Mouse (Mus musculus): ENCODE results near the gene Lypd1.

Lypd1 gene

DNA sequence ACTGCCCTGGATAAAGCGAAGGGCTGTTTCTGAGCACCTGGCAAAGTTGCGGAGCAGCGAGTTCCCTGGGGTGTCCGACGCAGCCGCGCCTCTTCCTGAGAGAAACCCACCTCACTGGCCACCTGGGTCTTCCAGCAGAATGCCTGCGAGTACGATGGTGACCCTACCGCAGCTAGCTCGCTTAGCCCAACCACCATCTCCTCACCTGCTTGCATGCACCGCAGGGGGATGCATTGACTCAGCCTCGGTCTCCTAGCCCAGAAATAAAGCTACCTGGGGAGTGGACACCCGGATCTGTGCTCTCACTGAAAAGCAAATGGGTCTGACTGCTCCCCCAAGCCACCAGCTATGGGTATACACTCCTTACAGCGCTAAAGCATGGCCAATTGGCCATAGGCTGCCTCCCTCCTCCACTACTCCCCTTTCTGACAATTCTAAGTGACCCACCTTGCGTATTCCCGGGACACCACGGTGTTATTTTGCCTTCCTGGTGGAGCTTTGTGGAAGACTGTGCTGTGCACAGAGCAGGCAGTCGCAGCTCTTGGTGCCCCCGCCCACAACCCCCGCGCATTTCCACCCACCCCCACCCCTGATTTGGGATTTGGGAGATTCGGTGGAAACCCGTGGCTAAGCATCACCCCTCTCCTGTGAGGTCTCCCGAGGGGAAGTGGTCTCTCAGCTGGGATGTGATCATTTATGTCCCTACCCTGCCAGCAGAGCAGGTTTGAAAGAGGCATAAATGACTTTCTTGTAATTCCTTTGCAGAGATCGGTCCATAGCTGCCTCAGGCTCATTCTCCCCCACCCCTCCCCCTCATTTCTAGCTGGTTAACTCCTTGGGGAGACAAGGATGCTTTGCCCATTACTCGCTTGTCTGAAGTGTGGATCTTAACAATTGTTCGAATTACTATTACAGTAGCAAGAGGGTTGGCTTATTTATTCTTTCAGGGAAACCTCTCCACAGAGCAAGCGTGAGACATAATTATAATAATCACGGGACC is at the start of gene Lypd1:
Gene Lypd1, minus strand, starts transcription at position 501 of the 1,000 bp plus-strand sequence.
- DNase-seq (ENCODE audit: low read depth): no peak

GRCm38 (mm10) chr1:125951026-125951425 is 38.1 kb upstream of the Lypd1 start:
- DNase-seq (ENCODE audit: low read depth): no peak

DNA sequence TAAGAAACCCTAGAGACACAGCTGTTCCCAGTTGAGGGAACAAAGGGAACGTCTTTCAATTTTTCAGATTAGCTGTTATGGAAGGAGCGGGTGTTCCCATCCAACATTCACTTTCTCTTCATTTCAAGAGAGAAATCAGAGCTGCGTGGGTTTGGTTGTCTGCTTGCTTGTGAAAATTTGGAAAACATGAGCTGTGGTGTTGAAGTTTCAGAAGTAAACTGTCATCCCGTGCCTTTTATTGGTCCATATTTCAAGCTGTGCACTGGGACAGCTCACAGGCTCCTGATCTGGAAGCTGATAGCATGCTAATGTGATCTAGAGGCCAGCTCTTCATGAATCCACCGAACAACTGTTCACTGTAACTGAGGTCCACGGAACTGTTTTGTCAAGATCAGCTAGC is 36.2 kb upstream of the Lypd1 start:
- no peak for DNase-seq (ENCODE audit: low read depth)

GRCm38 (mm10) chr1:125945136-125945535 is 32.2 kb upstream of the Lypd1 start:
- no peak for DNase-seq (ENCODE audit: low read depth)

DNA sequence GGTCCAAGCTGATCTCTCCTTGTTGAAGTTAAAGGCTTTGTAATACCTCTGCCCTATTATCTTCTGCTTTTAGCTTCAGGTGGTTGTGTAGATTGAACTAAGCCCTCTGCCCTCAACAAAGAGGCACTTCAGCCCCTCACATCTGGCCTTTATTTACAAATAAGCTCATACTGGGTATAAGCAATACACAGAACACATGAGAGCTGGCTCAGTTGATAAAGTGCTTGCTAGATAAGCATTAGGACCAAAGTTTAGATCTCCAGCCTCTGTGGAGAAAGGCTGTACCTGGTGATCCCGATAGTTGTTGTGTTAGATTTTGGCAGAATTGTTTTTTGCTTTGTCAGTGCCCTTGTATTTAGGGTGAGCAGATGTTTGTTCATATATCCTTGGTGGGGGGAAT is 30.4 kb upstream of the Lypd1 start:
- DNase-seq (ENCODE audit: low read depth): no peak

DNA sequence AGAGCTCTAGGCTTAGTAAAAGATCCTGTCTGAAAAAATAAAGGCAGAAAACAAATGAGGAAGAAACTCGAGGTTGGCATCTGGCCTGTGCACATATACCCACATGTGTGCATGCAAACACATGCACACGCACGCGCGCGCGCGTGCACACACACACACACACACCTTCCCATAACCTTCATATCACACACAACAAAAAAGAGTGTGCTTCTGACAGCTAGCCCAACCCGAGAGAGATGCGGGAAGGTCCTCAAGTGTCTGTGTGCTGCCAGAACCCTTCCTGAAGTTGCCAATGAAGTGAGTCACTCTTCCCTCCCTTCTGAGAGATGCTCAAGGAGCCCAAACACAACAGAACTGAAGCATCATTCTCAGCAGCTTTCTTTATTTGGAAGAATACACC is 12.6 kb upstream of the Lypd1 start:
- DNase-seq (ENCODE audit: low read depth): no peak

- DNase-seq (ENCODE audit: low read depth): no peak
Measured at GRCm38 (mm10) chr1:125923062-125923461, 10.2 kb upstream of the Lypd1 start.

GRCm38 (mm10) chr1:125920696-125921095 is 7.8 kb upstream of the Lypd1 start:
- no peak for DNase-seq (ENCODE audit: low read depth)

GRCm38 (mm10) chr1:125911901-125912445 is 928 bp downstream of the Lypd1 start:
- no peak for DNase-seq (ENCODE audit: low read depth)

- no peak for DNase-seq (ENCODE audit: low read depth)
Measured at GRCm38 (mm10) chr1:125911337-125911900, 1.5 kb downstream of the Lypd1 start.

GRCm38 (mm10) chr1:125910871-125911265 is 2.0 kb downstream of the Lypd1 start:
- DNase-seq (ENCODE audit: low read depth): no peak

GRCm38 (mm10) chr1:125910211-125910870 is 2.6 kb downstream of the Lypd1 start:
- DNase-seq (ENCODE audit: low read depth): no peak

DNA sequence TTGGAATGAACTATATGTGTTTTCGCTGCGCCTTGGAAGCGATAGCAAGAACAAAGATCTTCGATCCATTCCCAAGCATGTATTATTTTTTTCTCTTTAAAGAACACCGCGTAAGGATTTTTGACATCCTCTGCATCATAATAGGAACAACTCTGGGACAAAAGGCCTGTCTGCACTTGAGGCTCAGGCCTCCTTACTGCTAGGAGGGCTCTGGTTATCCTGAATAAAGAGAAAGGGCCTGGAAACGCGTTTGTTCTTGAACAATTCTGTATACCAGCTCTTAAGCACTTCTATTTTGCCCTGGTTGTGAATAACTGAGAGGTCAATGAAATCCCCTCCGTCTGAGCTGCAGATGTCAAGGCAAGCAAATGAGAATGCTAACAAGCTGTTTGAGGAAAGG is 19.7 kb downstream of the Lypd1 start:
- DNase-seq (ENCODE audit: low read depth): no peak

- DNase-seq (ENCODE audit: low read depth): no peak
Measured at GRCm38 (mm10) chr1:125870056-125870455, 42.8 kb downstream of the Lypd1 start.

GRCm38 (mm10) chr1:125858631-125859030 is 54.3 kb downstream of the Lypd1 start:
- no peak for DNase-seq (ENCODE audit: low read depth)

DNA sequence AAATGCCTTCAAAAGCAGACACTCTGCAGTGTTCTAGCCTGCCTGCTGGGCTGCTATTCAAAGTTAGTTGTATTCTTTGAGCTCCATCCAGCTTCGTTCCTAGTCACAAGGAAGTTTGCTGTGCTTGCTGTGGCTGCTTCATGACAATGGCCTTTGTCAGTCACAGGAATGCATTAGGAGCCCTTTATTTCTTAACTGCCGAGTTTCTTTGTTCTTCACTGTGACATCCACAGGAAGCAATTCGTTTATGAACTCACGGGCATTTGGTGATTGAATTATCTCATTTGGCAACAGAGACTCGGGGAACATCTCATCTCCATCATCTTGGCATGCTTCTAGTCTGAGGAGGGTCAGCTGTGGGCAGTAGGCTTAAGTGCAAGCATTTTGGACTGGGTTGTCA is 58.3 kb downstream of the Lypd1 start:
- DNase-seq (ENCODE audit: low read depth): no peak

DNA sequence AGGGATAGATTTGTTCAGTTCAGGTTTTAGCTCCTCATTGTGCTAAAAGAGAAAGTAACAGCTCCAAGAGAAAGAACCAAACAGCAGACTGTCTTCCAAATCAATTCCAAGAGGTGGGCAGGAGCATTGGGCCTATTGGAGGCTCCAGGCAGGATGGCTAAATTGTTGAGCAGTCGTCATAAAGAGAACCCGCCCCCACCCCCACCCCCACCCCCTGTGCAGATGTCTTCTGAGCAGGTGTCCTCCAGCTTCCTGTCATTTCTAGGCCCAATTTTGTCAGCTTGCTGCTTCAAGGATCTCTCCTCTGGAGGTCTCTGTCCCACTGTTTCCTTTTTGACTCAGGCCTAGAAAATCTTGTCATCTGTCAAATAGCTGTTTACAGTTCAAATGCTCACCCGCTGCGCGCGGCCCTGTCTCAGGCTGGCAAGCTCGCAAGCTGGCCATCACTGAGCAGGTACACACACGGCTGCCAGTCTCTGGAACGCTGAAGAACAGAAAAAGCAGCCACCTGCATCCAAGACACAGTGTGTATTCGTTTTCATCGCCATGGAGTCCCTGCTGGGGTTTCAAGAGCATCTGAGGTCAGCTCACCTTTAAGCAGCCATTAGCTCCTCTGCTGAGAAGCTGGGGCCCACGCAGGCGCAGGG is 73.0 kb downstream of the Lypd1 start:
- DNase-seq (ENCODE audit: low read depth): no peak

- DNase-seq (ENCODE audit: low read depth): no peak
Measured at GRCm38 (mm10) chr1:125837507-125837906, 75.4 kb downstream of the Lypd1 start.

GRCm38 (mm10) chr1:125823611-125824010 is 89.3 kb downstream of the Lypd1 start:
- no peak for DNase-seq (ENCODE audit: low read depth)

- DNase-seq (ENCODE audit: low read depth): no peak
Measured at GRCm38 (mm10) chr1:125821101-125821500, 91.8 kb downstream of the Lypd1 start.
